Mouse (Mus musculus) G1E (cell line): ENCODE measurements at regions not wholly inside any gene's neighbourhood (a gene's known extent, or its start where the extent isn't known, plus 50 kb on each side); places are given as distances from the start of the nearest gene placed in this dataset.

Source experiments
- CTCF ChIP-seq: IDR thresholded peaks from 2 replicates; pipeline ENCODE4 v1.5.1; 2012; ENCODE audit warnings: low read depth, low read length, inconsistent platforms, mixed read lengths
- GATA1 ChIP-seq: IDR thresholded peaks from 2 replicates; pipeline ENCODE4 v1.6.1; 2012; ENCODE audit warnings: borderline replicate concordance, low read length, inconsistent platforms, mixed read lengths

GRCm38 (mm10) chr15:8824861-8825260 lies 114.3 kb upstream of the Slc1a3 start:
- TF ChIP-seq GATA1 (no peak), CTCF (no peak)
